Mouse (Mus musculus) mammary gland, adult 2 months (tissue): ENCODE data around the gene Glt1d1. TPM values are rescaled to one million over a fixed set of nuclear protein-coding genes. Genes with fewer than 3 reads are reported as not detected.

Experiments used
- polyA plus RNA-seq: library from polyadenylated mRNA; depleted of rRNA; stranded (reverse); fragments of >200 nt; gene quantifications from 2 replicates; pipeline ENCODE4 v1.2.3, GENCODE M21; 2012; ENCODE audit warnings: low replicate concordance; rRNA removed

Glt1d1 gene
- polyA plus RNA-seq, result 0.30 and 0.99 TPM in 2 replicates

GRCm38 (mm10) chr5:127632167-127633145 lies at the start of gene Glt1d1, which contains the start of gene Slc15a4:
Glt1d1 (plus strand) TSS chr5:127632262.
Slc15a4 (minus strand) TSS chr5:127632897.

Other genes starting within 250 kb of the Glt1d1 start
- gene Slc15a4, start 635 bp downstream of the Glt1d1 start, polyA plus RNA-seq, result 39.0 and 63.8 TPM in 2 replicates